Mouse (Mus musculus) intestine, postnatal 0 days (tissue): ENCODE measurements around the gene Plcb4. TPM values are rescaled to one million over a fixed set of nuclear protein-coding genes. Genes with fewer than 3 reads are reported as not detected.
"Not testable (repeated sequence)": the region's sequence is repeated elsewhere in the genome, so short reads cannot be mapped to it uniquely, and the experiment has no call there.

Source experiments
- ATAC-seq: fragments of 200-750 bp; cut with Nextera tagmentation; 2 replicates; pipeline ENCODE4 v1.8.0; 2017; ENCODE audit warnings: mild to moderate bottlenecking, moderate TSS enrichment, moderate library complexity
- H3K27ac ChIP-seq: fragments of 300-500 bp; sonication (generic); 2 replicates; pipeline ENCODE4 v1.5.1; 2014; ENCODE audit warnings: mild to moderate bottlenecking, low read depth, low read length, moderate library complexity
- H3K27me3 ChIP-seq: fragments of 300-500 bp; sonication (generic); replicated peaks from 2 replicates; pipeline ENCODE4 v1.6.1; 2014; ENCODE audit warnings: low read length, mixed read lengths; ENCODE audit not compliant: control insufficient read depth, insufficient read depth
- H3K36me3 ChIP-seq: fragments of 300-500 bp; sonication (generic); 2 replicates; pipeline ENCODE4 v1.6.1; 2014; ENCODE audit warnings: mild to moderate bottlenecking, moderate library complexity; ENCODE audit not compliant: control insufficient read depth, insufficient read depth
- H3K4me1 ChIP-seq: fragments of 300-500 bp; sonication (generic); replicated peaks from 2 replicates; pipeline ENCODE4 v1.6.1; 2014; ENCODE audit warnings: antibody characterized with exemption, low read length, mixed read lengths; ENCODE audit not compliant: control insufficient read depth, insufficient read depth
- H3K4me2 ChIP-seq: fragments of 300-500 bp; sonication (generic); replicated peaks from 2 replicates; pipeline ENCODE4 v1.6.1; 2014; ENCODE audit warnings: low read depth, mild to moderate bottlenecking, moderate library complexity
- H3K4me3 ChIP-seq: fragments of 300-500 bp; sonication (generic); 2 replicates; pipeline ENCODE4 v1.5.1; 2014; ENCODE audit warnings: low read depth, low read length
- H3K9ac ChIP-seq: fragments of 300-500 bp; sonication (generic); 2 replicates; pipeline ENCODE4 v1.6.1; 2014; ENCODE audit warnings: mild to moderate bottlenecking, low read depth, low read length
- H3K9me3 ChIP-seq: fragments of 300-500 bp; sonication (generic); 2 replicates; pipeline ENCODE4 v1.6.1; 2016; ENCODE audit warnings: mixed run types; ENCODE audit not compliant: control insufficient read depth
- CTCF ChIP-seq: sonication (generic); IDR thresholded peaks from 2 replicates; pipeline ENCODE4 v1.5.1; 2016; ENCODE audit warnings: low read depth, mild to moderate bottlenecking, control low read depth, antibody characterized with exemption, moderate library complexity
- WGBS: fragments of 180-500 bp; shearing (Covaris S2); extraction: QIAGEN DNeasy Blood & Tissue Kit; methylation state at CpG from one replicate; pipeline ENCODE4 v1.1.7; 2014; 5-methylcytosine and 5-hydroxymethylcytosine counted together
- polyA plus RNA-seq: library from polyadenylated mRNA; unstranded; fragments of >200 nt; fragmentation: Nextera tagmentation; extraction: Ambion mirVana; gene quantifications from 2 replicates; pipeline ENCODE4 v1.2.1, GENCODE M21; 2015

Gene Plcb4
- polyA plus RNA-seq, 1 experiment from 2014 or later: 5.5 TPM

DNA sequence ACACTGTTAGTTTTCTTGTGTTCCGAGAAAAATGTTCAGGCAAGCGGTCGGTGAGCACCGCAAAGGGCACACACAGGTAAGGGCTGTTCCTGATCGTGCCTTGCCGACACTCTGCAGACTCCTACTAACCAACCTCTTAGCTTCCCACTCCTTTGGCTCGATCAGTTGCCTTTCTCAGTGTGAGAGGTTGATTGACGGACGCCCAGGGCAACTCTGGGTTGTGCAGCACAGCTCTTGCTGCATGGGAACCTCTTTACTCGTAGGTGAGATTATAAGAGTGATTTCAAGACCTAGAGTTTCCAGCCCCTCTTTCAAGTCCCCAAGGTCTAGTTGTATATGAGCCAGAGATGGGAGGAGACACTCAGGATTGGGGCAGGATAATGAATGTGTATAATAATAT is 230.0 kb downstream of the Plcb4 start:
- no peaks in the 10 kb centered on the region for H3K4me1 ChIP-seq
- WGBS: 89% methylated on average over 10 of the region's 10 CpGs

DNA sequence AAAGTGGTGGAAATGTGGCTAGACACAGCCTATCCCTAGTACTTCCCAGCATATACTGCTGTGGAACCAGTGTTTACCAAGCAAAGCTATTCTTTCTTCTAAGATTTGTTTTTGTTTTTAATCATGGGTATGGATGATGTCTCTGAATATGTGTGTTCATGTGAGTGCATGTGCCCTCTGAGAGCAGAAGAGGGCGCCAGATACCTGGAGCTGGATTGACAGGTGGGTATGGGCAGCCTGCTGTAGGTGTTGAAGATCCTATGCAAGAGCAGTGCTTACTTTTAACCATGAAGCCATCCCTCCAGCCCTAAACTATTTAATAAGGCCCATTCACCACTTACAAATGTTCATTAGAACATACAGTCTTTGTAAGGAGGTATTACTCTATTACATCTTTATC is 231.3 kb downstream of the Plcb4 start:
- Histone ChIP-seq H3K4me1 (no peaks in the 10 kb centered on the region), H3K4me3 (no peak overlapping the region), H3K9me3 (no peaks in the 10 kb centered on the region), H3K36me3 (no peaks in the 10 kb centered on the region), H3K27ac (no peak overlapping the region), H3K27me3 (no peaks in the 10 kb centered on the region), H3K9ac (no peak overlapping the region), H3K4me2 (no peak overlapping the region)
- WGBS: 91% methylated on average over 1 of the region's 1 CpGs
- TF ChIP-seq CTCF: peak; percentile 43
- ATAC-seq: no peak

More for the DNA sequence above, 230.0 kb downstream of the Plcb4 start:
- H3K4me2 ChIP-seq: no peak overlapping the region
- H3K27me3 ChIP-seq: no peaks in the 10 kb centered on the region
- no peak for ATAC-seq
- no peak overlapping the region for H3K9ac ChIP-seq
- H3K9me3 ChIP-seq: no peaks in the 10 kb centered on the region
- H3K36me3 ChIP-seq: no peaks in the 10 kb centered on the region
- no peak overlapping the region for H3K27ac ChIP-seq
- H3K4me3 ChIP-seq: no peak overlapping the region
- no peak for TF ChIP-seq CTCF

DNA sequence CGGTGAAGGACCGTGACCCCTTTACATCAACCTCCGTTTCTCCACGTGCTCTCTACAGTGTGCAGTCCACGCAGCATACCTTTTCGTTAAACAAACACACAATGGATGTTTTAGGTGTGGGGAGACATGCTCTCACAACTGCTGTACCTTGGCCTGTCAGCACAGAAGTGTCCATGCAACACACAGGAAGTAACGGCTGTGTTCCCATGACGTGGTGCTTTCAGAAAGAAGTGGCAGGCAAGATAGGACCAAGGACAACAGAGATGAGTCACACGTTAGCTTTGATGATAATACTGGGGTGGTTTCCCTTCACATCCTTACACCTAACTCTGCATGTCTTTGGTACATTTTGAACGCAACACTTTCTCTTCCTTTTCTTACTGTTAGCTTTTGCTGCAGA is 232.3 kb downstream of the Plcb4 start:
- Histone ChIP-seq H3K27ac (no peak overlapping the region), H3K4me1 (no peaks in the 10 kb centered on the region), H3K9ac (no peak overlapping the region), H3K27me3 (no peaks in the 10 kb centered on the region), H3K9me3 (no peaks in the 10 kb centered on the region), H3K36me3 (no peaks in the 10 kb centered on the region), H3K4me3 (no peak overlapping the region), H3K4me2 (no peak overlapping the region)
- no peak for TF ChIP-seq CTCF
- no peak for ATAC-seq
- 85% methylated on average over 10 of the region's 10 CpGs for WGBS

DNA sequence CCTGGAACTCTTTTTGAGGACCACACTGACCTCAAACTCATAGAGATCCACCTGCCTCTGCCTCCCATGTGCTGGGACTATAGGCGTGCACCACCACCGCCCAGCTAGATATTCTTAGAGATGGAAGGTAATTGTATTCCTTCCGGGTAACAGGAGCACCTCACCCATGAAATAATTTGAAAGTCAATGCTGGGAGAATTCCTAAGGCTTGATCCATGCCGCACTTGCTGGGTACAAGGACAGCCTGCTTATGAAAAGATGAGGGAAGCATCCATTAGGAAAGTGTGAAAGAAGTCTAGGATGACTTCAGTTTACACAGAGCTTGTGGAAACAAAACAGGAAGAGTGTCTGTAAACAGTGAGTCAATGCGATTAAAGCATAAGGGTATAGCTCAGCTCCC is 232.9 kb downstream of the Plcb4 start:
- H3K9ac ChIP-seq: no peak overlapping the region
- no peak for ATAC-seq
- H3K9me3 ChIP-seq: no peaks in the 10 kb centered on the region
- no peaks in the 10 kb centered on the region for H3K4me1 ChIP-seq
- TF ChIP-seq CTCF: no peak
- H3K4me2 ChIP-seq: no peak overlapping the region
- H3K4me3 ChIP-seq: no peak overlapping the region
- no peak overlapping the region for H3K27ac ChIP-seq
- 85% methylated on average over 5 of the region's 5 CpGs for WGBS
- no peaks in the 10 kb centered on the region for H3K27me3 ChIP-seq
- H3K36me3 ChIP-seq: no peaks in the 10 kb centered on the region

DNA sequence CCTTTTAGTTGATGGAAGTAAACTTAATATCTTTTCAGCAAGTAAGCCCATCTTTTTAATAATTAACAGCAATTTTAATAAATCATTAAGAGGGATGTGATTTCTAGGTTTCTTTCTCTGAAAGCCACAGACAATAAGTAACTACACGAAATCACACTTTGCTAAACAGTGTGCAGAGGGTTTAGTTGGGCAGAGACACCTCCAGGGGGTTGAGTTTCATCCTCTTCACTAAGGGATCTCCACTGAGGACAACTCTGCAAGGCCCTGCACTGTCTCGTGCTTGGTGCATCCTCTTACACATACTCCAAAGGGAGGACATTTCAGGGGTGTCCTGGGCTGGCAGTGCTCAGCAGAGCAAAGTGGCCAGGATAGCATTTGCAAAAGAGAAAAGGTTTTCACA is 235.8 kb downstream of the Plcb4 start:
- Histone ChIP-seq H3K4me2 (no peak overlapping the region), H3K9me3 (no peaks in the 10 kb centered on the region), H3K9ac (no peak overlapping the region), H3K4me3 (no peak overlapping the region), H3K27ac (no peak overlapping the region), H3K27me3 (no peaks in the 10 kb centered on the region), H3K36me3 (no peaks in the 10 kb centered on the region), H3K4me1 (no peaks in the 10 kb centered on the region)
- no peak for ATAC-seq
- whole genome bisulfite sequencing: 40% methylated on average over 2 of the region's 2 CpGs
- no peak for TF ChIP-seq CTCF

DNA sequence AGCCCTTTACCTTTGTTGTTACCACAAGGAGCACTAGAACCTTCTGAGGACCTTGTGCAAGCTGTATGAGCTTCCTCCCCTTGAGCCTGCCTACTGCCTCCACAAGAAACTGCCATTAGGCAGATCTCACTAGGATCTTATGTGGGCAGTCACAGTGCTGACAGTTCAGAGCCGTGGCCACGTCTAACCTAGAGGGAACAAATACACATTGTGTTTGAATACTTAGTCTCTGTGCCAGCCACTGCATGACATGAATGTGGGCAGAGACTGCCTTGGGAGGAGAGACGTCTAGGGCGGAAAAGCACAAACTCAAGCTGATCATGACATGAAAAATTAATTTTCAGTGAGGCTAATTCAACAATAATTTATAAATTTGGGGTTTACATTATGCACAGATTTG is 239.2 kb downstream of the Plcb4 start:
- Histone ChIP-seq H3K27ac (no peak overlapping the region), H3K9me3 (no peaks in the 10 kb centered on the region), H3K27me3 (no peaks in the 10 kb centered on the region), H3K4me1 (no peaks in the 10 kb centered on the region), H3K9ac (no peak overlapping the region), H3K4me2 (no peak overlapping the region), H3K4me3 (no peak overlapping the region), H3K36me3 (no peaks in the 10 kb centered on the region)
- 79% methylated on average over 4 of the region's 4 CpGs for WGBS
- TF ChIP-seq CTCF: no peak
- ATAC-seq: no peak

DNA sequence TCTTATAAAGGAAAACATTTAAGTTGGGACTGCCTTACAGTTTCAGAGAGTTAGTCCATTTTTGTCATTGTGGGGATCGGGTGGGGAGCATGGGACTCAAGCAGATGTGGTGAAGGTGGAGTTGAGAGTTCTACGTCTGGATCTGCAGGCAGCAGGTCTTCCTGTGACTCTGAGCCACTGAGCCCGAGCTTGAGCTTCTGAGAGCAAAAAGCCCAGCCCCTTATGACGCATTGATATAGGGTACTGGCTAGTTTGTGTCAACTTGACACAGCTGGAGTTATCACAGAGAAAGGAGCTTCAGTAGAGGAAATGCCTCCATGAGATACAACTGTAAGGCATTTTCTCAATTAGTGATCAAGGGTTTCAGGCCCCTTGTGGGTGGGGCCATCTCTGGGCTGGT is 241.1 kb downstream of the Plcb4 start:
- H3K27ac ChIP-seq, H3K4me1 ChIP-seq, H3K4me2 ChIP-seq, H3K27me3 ChIP-seq, H3K9me3 ChIP-seq, H3K4me3 ChIP-seq, ATAC-seq, H3K36me3 ChIP-seq, H3K9ac ChIP-seq: not testable (repeated sequence)
- 88% methylated on average over 4 of the region's 4 CpGs for WGBS
